Mouse (Mus musculus) testis, adult 2 months (tissue): Measurements from ENCODE around the gene Agfg1. TPM values are rescaled to one million over a fixed set of nuclear protein-coding genes. Genes with fewer than 3 reads are reported as not detected.

Source experiments
- H3K27ac ChIP-seq: fragments of 200-500 bp; 2 replicates; pipeline ENCODE4 v1.5.1; 2012; ENCODE audit warnings: low read depth, low read length; ENCODE audit not compliant: control insufficient read depth, insufficient read depth
- H3K27me3 ChIP-seq: fragments of 200-500 bp; 2 replicates; pipeline ENCODE4 v1.6.1; 2012; ENCODE audit warnings: mild to moderate bottlenecking, low read length, moderate library complexity; ENCODE audit not compliant: control insufficient read depth, insufficient read depth
- H3K36me3 ChIP-seq: fragments of 200-500 bp; 2 replicates; pipeline ENCODE4 v1.6.1; 2012; ENCODE audit warnings: mild to moderate bottlenecking, low read length; ENCODE audit not compliant: control insufficient read depth, insufficient read depth
- H3K4me1 ChIP-seq: fragments of 200-500 bp; 2 replicates; pipeline ENCODE4 v1.6.1; 2012; ENCODE audit warnings: low read length; ENCODE audit not compliant: control insufficient read depth, insufficient read depth
- H3K4me3 ChIP-seq: fragments of 200-500 bp; 2 replicates; pipeline ENCODE4 v1.5.1; 2012; ENCODE audit warnings: low read depth, mild to moderate bottlenecking, low read length, moderate library complexity, mixed read lengths; ENCODE audit not compliant: control insufficient read depth
- CTCF ChIP-seq: fragments of 200-500 bp; IDR thresholded peaks from 2 replicates; pipeline ENCODE4 v1.5.1; 2012; ENCODE audit warnings: low read depth, mild to moderate bottlenecking, inconsistent platforms, low read length, moderate library complexity; ENCODE audit not compliant: control insufficient read depth, insufficient read depth, insufficient replicate concordance
- POLR2A ChIP-seq: fragments of 200-500 bp; IDR thresholded peaks from 2 replicates; pipeline ENCODE4 v1.6.1; 2012; ENCODE audit warnings: low read depth, mild to moderate bottlenecking, inconsistent platforms, low read length, moderate library complexity; ENCODE audit not compliant: control insufficient read depth
- polyA plus RNA-seq: library from polyadenylated mRNA; depleted of rRNA; stranded (reverse); fragments of >200 nt; gene quantifications from 2 replicates; pipeline ENCODE4 v1.2.3, GENCODE M21; 2012; rRNA removed

The Agfg1 gene
- polyA plus RNA-seq = 145 and 150 TPM in 2 replicates

- H3K27me3 ChIP-seq = no peaks in the 10 kb centered on the region
- H3K36me3 ChIP-seq = no peaks in the 10 kb centered on the region
- peak within 1 kb of the TSS; percentile 88 for H3K4me3 ChIP-seq
- H3K4me1 ChIP-seq = peaks cover 4% of the 10 kb centered on the region; the same call in 1 of the 2 replicates
- H3K27ac ChIP-seq = peak within 1 kb of the TSS; percentile 78
- TF ChIP-seq CTCF = peak; percentile 99
- peak; percentile 96 for TF ChIP-seq POLR2A
Observed at GRCm38 (mm10) chr1:82839296-82839613, at the start of gene Agfg1. Gene Agfg1 (plus strand): TSS chr1:82839483.

GRCm38 (mm10) chr1:82791105-82791504 is 48.2 kb upstream of the Agfg1 start:
- Histone ChIP-seq H3K27ac (no peak overlapping the region), H3K4me1 (0 out of 2 replicates have a peak, but pooled peaks cover under 1% of the 10 kb centered on the region), H3K4me3 (no peak overlapping the region), H3K27me3 (no peaks in the 10 kb centered on the region), H3K36me3 (no peaks in the 10 kb centered on the region)
- TF ChIP-seq CTCF (no peak), POLR2A (no peak)

GRCm38 (mm10) chr1:82792238-82792637 is 47.0 kb upstream of the Agfg1 start:
- Histone ChIP-seq H3K27me3 (no peaks in the 10 kb centered on the region), H3K27ac (no peak overlapping the region), H3K36me3 (no peaks in the 10 kb centered on the region), H3K4me1 (peaks cover 2% of the 10 kb centered on the region; the same call in 1 of the 2 replicates), H3K4me3 (no peak overlapping the region)
- no peak for TF ChIP-seq POLR2A
- TF ChIP-seq CTCF = no peak

- Histone ChIP-seq H3K27me3 (no peaks in the 10 kb centered on the region), H3K4me1 (peaks cover 2% of the 10 kb centered on the region; the same call in 1 of the 2 replicates), H3K36me3 (no peaks in the 10 kb centered on the region), H3K4me3 (no peak overlapping the region), H3K27ac (no peak overlapping the region)
- TF ChIP-seq POLR2A = no peak
- TF ChIP-seq CTCF = no peak
Observed at GRCm38 (mm10) chr1:82793110-82793509, 46.2 kb upstream of the Agfg1 start.

- TF ChIP-seq POLR2A (no peak), CTCF (no peak)
- H3K27me3 ChIP-seq = no peaks in the 10 kb centered on the region
- no peak overlapping the region for H3K27ac ChIP-seq
- H3K36me3 ChIP-seq = no peaks in the 10 kb centered on the region
- H3K4me3 ChIP-seq = no peak overlapping the region
- H3K4me1 ChIP-seq = peaks cover 2% of the 10 kb centered on the region; the same call in 1 of the 2 replicates
Observed at GRCm38 (mm10) chr1:82793986-82794385, 45.3 kb upstream of the Agfg1 start.

- Histone ChIP-seq H3K4me1 (peaks cover 2% of the 10 kb centered on the region; the same call in 1 of the 2 replicates), H3K27me3 (no peaks in the 10 kb centered on the region), H3K4me3 (no peak overlapping the region), H3K36me3 (no peaks in the 10 kb centered on the region), H3K27ac (no peak overlapping the region)
- TF ChIP-seq POLR2A = no peak
- TF ChIP-seq CTCF = no peak
Observed at GRCm38 (mm10) chr1:82795211-82795610, 44.1 kb upstream of the Agfg1 start.

GRCm38 (mm10) chr1:82795702-82796443 is 43.4 kb upstream of the Agfg1 start:
- no peak overlapping the region for H3K27ac ChIP-seq
- no peaks in the 10 kb centered on the region for H3K27me3 ChIP-seq
- no peak overlapping the region for H3K4me3 ChIP-seq
- H3K4me1 ChIP-seq = peaks cover 2% of the 10 kb centered on the region; the same call in 1 of the 2 replicates
- H3K36me3 ChIP-seq = no peaks in the 10 kb centered on the region
- no peak for TF ChIP-seq POLR2A
- TF ChIP-seq CTCF = no peak
